In genomic region chr19:14890241-14891089, GRCm38 (mm10) we compare ENCODE assay signal across 7 mouse cellular contexts.
DNase-seq lines count a peak whose midpoint lies in the region; ATAC-seq and TF ChIP-seq lines count a peak whose summit lies in the region.

No protein-coding gene starts in this region.

- peaks cover 37% of the 10 kb centered on the region for H3K27me3 ChIP-seq in embryonic facial prominence, embryonic 15.5 days
- no peaks in the 10 kb centered on the region for H3K27me3 ChIP-seq in midbrain, postnatal 0 days (ENCODE audit: insufficient read depth, low read length)

- no peak overlapping the region for H3K27ac ChIP-seq in ES-E14 (ENCODE audit: insufficient read depth, low read depth, low read length, poor library complexity, severe bottlenecking)
- H3K27ac ChIP-seq in embryonic facial prominence, embryonic 15.5 days (replicated peaks) = no peak overlapping the region
- H3K27ac ChIP-seq in midbrain, postnatal 0 days (ENCODE audit: low read depth, low read length) = peak overlapping the region; percentile 67

- peak overlapping the region; percentile 2 to 4; a peak in 3 of 4 replicates for H3K4me3 ChIP-seq in ES-E14 (ENCODE audit: insufficient read depth in 1 of 2, low read depth in 1 of 2, low read length in 2 of 2, poor library complexity in 1 of 2, severe bottlenecking in 1 of 2)
- H3K4me3 ChIP-seq in embryonic facial prominence, embryonic 15.5 days (replicated peaks) = peak overlapping the region; percentile 25
- H3K4me3 ChIP-seq in midbrain, postnatal 0 days (ENCODE audit: low read depth, low read length) = peak overlapping the region; percentile 24

- peak overlapping the region; percentile 51 for H3K4me2 ChIP-seq in embryonic facial prominence, embryonic 15.5 days (replicated peaks)
- peak overlapping the region; percentile 53 for H3K4me2 ChIP-seq in midbrain, postnatal 0 days (ENCODE audit: low read depth, low read length, poor library complexity, severe bottlenecking)

- no peaks in the 10 kb centered on the region for H3K9me3 ChIP-seq in ES-E14 (ENCODE audit: control insufficient read depth, insufficient read depth, low read depth, low read length)
- no peaks in the 10 kb centered on the region for H3K9me3 ChIP-seq in embryonic facial prominence, embryonic 15.5 days (replicated peaks)
- no peaks in the 10 kb centered on the region for H3K9me3 ChIP-seq in midbrain, postnatal 0 days (ENCODE audit: low read length)

- no peak for DNase-seq in ES-E14 (ENCODE audit: low read depth, low spot score)
- peak; percentile 19 for DNase-seq in adrenal gland, postnatal 14 days
- peak; percentile 91 for DNase-seq in hindlimb bud, embryonic 11.5 days (ENCODE audit: extremely low spot score, low read depth, low spot score)
- DNase-seq in left cerebral cortex, adult 8-10 months (ENCODE audit: low spot score in 2 of 2) = peak; percentile 28 to 30
- peak; percentile 96 for DNase-seq in midbrain, postnatal 0 days (ENCODE audit: low spot score)

- 9% methylated on average over 21 of the region's 21 CpGs for WGBS in embryonic facial prominence, embryonic 15.5 days
- 3% methylated on average over 21 of the region's 21 CpGs for WGBS in midbrain, postnatal 0 days

- TF ChIP-seq CTCF in midbrain, postnatal 0 days (IDR thresholded peaks at IDR 0.05) = no peak

- H3K36me3 ChIP-seq in ES-E14 (ENCODE audit: control insufficient read depth, insufficient read depth, low read length, poor library complexity, severe bottlenecking) = no peaks in the 10 kb centered on the region
- H3K36me3 ChIP-seq in embryonic facial prominence, embryonic 15.5 days = no peaks in the 10 kb centered on the region
- no peaks in the 10 kb centered on the region for H3K36me3 ChIP-seq in midbrain, postnatal 0 days (ENCODE audit: insufficient read depth, low read length)

- in situ Hi-C loops in ES-E14 (cut with MboI; ENCODE audit: low sequenced_read_pairs in 2 of 2, unreplicated experiment in 2 of 2) = no loop called here

- peaks cover 0 to 11% of the 10 kb centered on the region in 2 experiments; a peak in 2 of 4 replicates for H3K4me1 ChIP-seq in ES-E14 (ENCODE audit: control insufficient read depth in 2 of 2, insufficient read depth in 2 of 2, low read length in 2 of 2, poor library complexity in 1 of 2)
- peaks cover 16% of the 10 kb centered on the region for H3K4me1 ChIP-seq in embryonic facial prominence, embryonic 15.5 days
- H3K4me1 ChIP-seq in midbrain, postnatal 0 days (ENCODE audit: insufficient read depth, low read length) = 0 out of 2 replicates have a peak, but pooled peaks cover 4% of the 10 kb centered on the region

- H3K9ac ChIP-seq in ES-E14 (ENCODE audit: insufficient read depth, low read depth, low read length, poor library complexity, severe bottlenecking) = no peak overlapping the region; the same call in 1 of the 2 replicates
- no peak overlapping the region for H3K9ac ChIP-seq in embryonic facial prominence, embryonic 15.5 days
- H3K9ac ChIP-seq in midbrain, postnatal 0 days (replicated peaks; ENCODE audit: low read length, poor library complexity, severe bottlenecking) = peak overlapping the region; percentile 33; the same call in 1 of the 2 replicates

- peak; percentile 72; the same call in 1 of the 2 replicates for ATAC-seq in embryonic facial prominence, embryonic 15.5 days (ENCODE audit: insufficient number of reproducible peaks, low FRiP score, low TSS enrichment, low read depth)
- peak; percentile 62 for ATAC-seq in midbrain, postnatal 0 days (ENCODE audit: low FRiP score)
- no peak for ATAC-seq in megakaryocyte, adult 5-6 weeks (ENCODE audit: poor library complexity, severe bottlenecking)

TF ChIP-seq in ES-E14, 5 proteins besides CTCF, POLR2A, EP300 and RAD21:
- no peak for TF ChIP-seq MAFK (IDR thresholded peaks at IDR 0.05; ENCODE audit: insufficient read depth, low read depth, low read length)
- TF ChIP-seq ZNF384 (IDR thresholded peaks at IDR 0.05; ENCODE audit: low read depth, low read length) = no peak
- no peak for TF ChIP-seq HCFC1 (IDR thresholded peaks at IDR 0.05; ENCODE audit: borderline replicate concordance, insufficient read depth, low read length)
- TF ChIP-seq ZC3H11A (IDR thresholded peaks at IDR 0.05; ENCODE audit: borderline replicate concordance, low read depth, low read length) = no peak
- no peak for TF ChIP-seq CHD2 (IDR thresholded peaks at IDR 0.05; ENCODE audit: low read depth, low read length)
